Mouse (Mus musculus) layer of hippocampus, adult 2 months (tissue): ENCODE results near the gene Ncln. TPM values are rescaled to one million over a fixed set of nuclear protein-coding genes. Genes with fewer than 3 reads are reported as not detected.

Experiments
- DNase-seq, 2 experiments: peaks; one replicate each; pipeline ENCODE4 v3.0.0; 2022; ENCODE audit warnings: low spot score in 2 of 2
- H3K27ac ChIP-seq: fragments of 200-600 bp; 2 replicates; pipeline ENCODE4 v1.8.1; 2022
- H3K4me3 ChIP-seq: fragments of 200-600 bp; 2 replicates; pipeline ENCODE4 v1.8.1; 2022; ENCODE audit warnings: mild to moderate bottlenecking
- CTCF ChIP-seq: fragments of 200-600 bp; conservative IDR thresholded peaks from 2 replicates; pipeline ENCODE4 v1.8.1; 2022; ENCODE audit warnings: antibody characterized with exemption, mild to moderate bottlenecking, moderate library complexity
- long read RNA-seq, 2 experiments: library from polyadenylated mRNA; stranded (forward); transcript quantifications; one replicate each; pipeline ENCODE4 v2.0.0; 2021; ENCODE audit warnings: borderline mapping rate in 2 of 2
- total RNA-seq, 2 experiments: library from RNA; stranded (reverse); gene quantifications; 2 replicates each; pipeline ENCODE4 v1.2.3; 2021

Ncln gene
- total RNA-seq = 10 to 100 TPM; 83.1 to 93.5 TPM
- long read RNA-seq, experiment 1, transcript Ncln-202 (14 exons, 2,841 nt) = minor isoform, 19 of 69 reads
- long read RNA-seq, experiment 1, transcript Ncln-201 (14 exons, 3,118 nt) = major isoform, 27 of 69 reads
- long read RNA-seq, experiment 1, partial matches to known transcripts = 8 of 69 reads
- long read RNA-seq, experiment 1, other reads (novel, unspliced or antisense) = 13 of 69 reads
- long read RNA-seq, experiment 2, transcript Ncln-201 (14 exons, 3,118 nt) = major isoform, 42 of 98 reads
- long read RNA-seq, experiment 2, transcript Ncln-202 (14 exons, 2,841 nt) = minor isoform, 21 of 98 reads
- long read RNA-seq, experiment 2, partial matches to known transcripts = 6 of 98 reads
- long read RNA-seq, experiment 2, other reads (novel, unspliced or antisense) = 28 of 98 reads

GRCm38 (mm10) chr10:81496264-81496901, at the start of gene Ncln:
TSS of gene Ncln (minus strand) at chr10:81496392.
- H3K27ac ChIP-seq = peak within 1 kb of the TSS; percentile 97
- peak within 1 kb of the TSS; percentile 91 for H3K4me3 ChIP-seq
- TF ChIP-seq CTCF = no peak; the same call in 1 of the 2 replicates
- peak; percentile 97 to 99 for DNase-seq

- peak; percentile 31; the same call in 1 of the 2 replicates for TF ChIP-seq CTCF
- DNase-seq = peak; percentile 99 to 100
- peak within 1 kb of the TSS; percentile 67 for H3K4me3 ChIP-seq
- H3K27ac ChIP-seq = peak within 1 kb of the TSS; percentile 98
These were observed 49.1 kb upstream of the Ncln start, which contains the start of gene Gna11 for GRCm38 (mm10) chr10:81545161-81545747. TSS of gene Gna11 (minus strand) at chr10:81545190.

- H3K4me3 ChIP-seq = peak overlapping the region; percentile 67
- no peak for DNase-seq
- H3K27ac ChIP-seq = peak overlapping the region; percentile 96
- no peak for TF ChIP-seq CTCF
These were observed 48.3 kb upstream of the Ncln start for GRCm38 (mm10) chr10:81544296-81545160.

GRCm38 (mm10) chr10:81543633-81544032, 47.4 kb upstream of the Ncln start:
- H3K27ac ChIP-seq = 0 out of 2 replicates have a peak overlapping the region, but pooled peaks have one; percentile 96
- H3K4me3 ChIP-seq = peak overlapping the region; percentile 67
- no peak for TF ChIP-seq CTCF
- DNase-seq = no peak

- peak overlapping the region; percentile 67 for H3K4me3 ChIP-seq
- no peak for TF ChIP-seq CTCF
- no peak for DNase-seq
- peak overlapping the region; percentile 76; the same call in 1 of the 2 replicates for H3K27ac ChIP-seq
These were observed 46.7 kb upstream of the Ncln start for GRCm38 (mm10) chr10:81542727-81543460.

GRCm38 (mm10) chr10:81541803-81542202, 45.6 kb upstream of the Ncln start:
- Histone ChIP-seq H3K4me3 (peak overlapping the region; percentile 17; the same call in 1 of the 2 replicates), H3K27ac (peak overlapping the region; percentile 76)
- no peak for DNase-seq
- TF ChIP-seq CTCF = no peak

GRCm38 (mm10) chr10:81541363-81541762, 45.2 kb upstream of the Ncln start:
- DNase-seq = no peak
- H3K27ac ChIP-seq = peak overlapping the region; percentile 76; the same call in 1 of the 2 replicates
- H3K4me3 ChIP-seq = peak overlapping the region; percentile 17; the same call in 1 of the 2 replicates
- TF ChIP-seq CTCF = no peak

GRCm38 (mm10) chr10:81538321-81539048, 42.3 kb upstream of the Ncln start:
- DNase-seq = no peak
- no peak for TF ChIP-seq CTCF
- Histone ChIP-seq H3K27ac (peak overlapping the region; percentile 19; the same call in 1 of the 2 replicates), H3K4me3 (no peak overlapping the region)

- no peak for DNase-seq
- Histone ChIP-seq H3K27ac (no peak overlapping the region), H3K4me3 (no peak overlapping the region)
- no peak for TF ChIP-seq CTCF
These were observed 41.2 kb upstream of the Ncln start for GRCm38 (mm10) chr10:81537429-81537828.

GRCm38 (mm10) chr10:81536734-81537133, 40.5 kb upstream of the Ncln start:
- no peak for DNase-seq
- TF ChIP-seq CTCF = peak; percentile 79

GRCm38 (mm10) chr10:81534826-81535225, 38.6 kb upstream of the Ncln start:
- H3K27ac ChIP-seq = no peak overlapping the region
- no peak overlapping the region for H3K4me3 ChIP-seq
- TF ChIP-seq CTCF = no peak
- no peak for DNase-seq

More at GRCm38 (mm10) chr10:81536734-81537133, 40.5 kb upstream of the Ncln start:
- Histone ChIP-seq H3K4me3 (no peak overlapping the region), H3K27ac (no peak overlapping the region)
